8 mouse cellular contexts compared by ENCODE assay signal in the genomic region with DNA sequence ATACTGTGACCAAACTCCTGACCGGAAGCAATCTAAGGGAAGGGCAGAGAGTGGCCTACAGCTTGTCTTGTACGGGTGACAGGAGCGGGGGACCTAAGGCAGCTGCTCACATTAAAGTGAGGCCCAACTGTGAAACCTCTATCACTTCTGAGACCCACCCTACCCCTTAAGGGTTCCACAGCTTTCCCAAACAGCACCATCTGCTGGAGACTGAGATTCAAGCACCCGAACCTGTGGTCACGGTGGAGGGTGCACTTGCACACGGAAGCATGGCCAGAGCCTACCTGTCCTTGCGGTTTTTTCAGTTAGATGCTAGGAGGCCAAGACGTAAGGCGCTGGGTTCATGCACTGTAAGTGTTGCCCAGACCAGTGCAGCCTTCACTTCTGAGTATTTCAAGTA. TPM values are rescaled to one million over a fixed set of nuclear protein-coding genes. Genes with fewer than 3 reads are reported as not detected.
DNase-seq lines count a peak whose midpoint lies in the region; ATAC-seq and TF ChIP-seq lines count a peak whose summit lies in the region.

No protein-coding gene starts in this region.

- no peak overlapping the region for H3K27ac ChIP-seq in testis, adult 2 months (ENCODE audit: control insufficient read depth, insufficient read depth, low read depth, low read length)
- no peak overlapping the region for H3K27ac ChIP-seq in lung, embryonic 16.5 days (ENCODE audit: low read length)

- no peaks in the 10 kb centered on the region for H3K4me1 ChIP-seq in testis, adult 2 months (ENCODE audit: control insufficient read depth, insufficient read depth, low read length)
- H3K4me1 ChIP-seq in lung, embryonic 16.5 days (replicated peaks; ENCODE audit: control insufficient read depth, insufficient read depth, low read length): peaks cover 17% of the 10 kb centered on the region

- 0 out of 2 replicates have a peak, but pooled peaks have one; percentile 36 for ATAC-seq in erythroblast, adult 5-6 weeks (replicated peaks; ENCODE audit: low FRiP score, poor library complexity, severe bottlenecking)
- 0 out of 2 replicates have a peak, but pooled peaks have one; percentile 13 for ATAC-seq in lung, embryonic 16.5 days (ENCODE audit: low read depth)

- no peaks in the 10 kb centered on the region for H3K9me3 ChIP-seq in lung, embryonic 16.5 days (ENCODE audit: control insufficient read depth, low read length)

- H3K27me3 ChIP-seq in testis, adult 2 months (ENCODE audit: control insufficient read depth, insufficient read depth, low read length): no peaks in the 10 kb centered on the region
- H3K27me3 ChIP-seq in lung, embryonic 16.5 days (ENCODE audit: control insufficient read depth, insufficient read depth, low read depth, low read length): no peaks in the 10 kb centered on the region

- H3K4me2 ChIP-seq in lung, embryonic 16.5 days (ENCODE audit: low read depth, low read length): no peak overlapping the region

- peak; percentile 48; the same call in 1 of the 2 replicates for TF ChIP-seq CTCF in testis, adult 2 months (IDR thresholded peaks at IDR 0.05; ENCODE audit: control insufficient read depth, insufficient read depth, insufficient replicate concordance, low read depth, low read length)

- no peaks in the 10 kb centered on the region for H3K36me3 ChIP-seq in testis, adult 2 months (ENCODE audit: control insufficient read depth, insufficient read depth, low read length)
- peaks cover 20% of the 10 kb centered on the region for H3K36me3 ChIP-seq in lung, embryonic 16.5 days (ENCODE audit: control insufficient read depth, insufficient read depth, low read length)

- no peak overlapping the region for H3K4me3 ChIP-seq in testis, adult 2 months (ENCODE audit: control insufficient read depth, low read depth, low read length)
- H3K4me3 ChIP-seq in lung, embryonic 16.5 days (ENCODE audit: low read length): no peak overlapping the region

- no peak for TF ChIP-seq POLR2A in testis, adult 2 months (IDR thresholded peaks at IDR 0.05; ENCODE audit: control insufficient read depth, low read depth, low read length)

- WGBS in lung, embryonic 16.5 days: 68% methylated on average over 9 of the region's 9 CpGs

- DNase-seq in gastrocnemius, postnatal 10 days: peak; percentile 34
- no peak for DNase-seq in gastrocnemius, postnatal 25 days
- no peak for DNase-seq in testis, postnatal 14 days (ENCODE audit: low spot score)
- peak; percentile 47 for DNase-seq in thymus, postnatal 25 days
- DNase-seq in left cerebral cortex, adult 11 months (ENCODE audit: low spot score): no peak

- no peak overlapping the region for H3K9ac ChIP-seq in lung, embryonic 16.5 days (ENCODE audit: low read length)

RNA-seq across cellular contexts. Expression of a gene that starts 18.3 kb away (rescaled TPM):
- 100 to 1,000 TPM; 153 to 155 TPM for total RNA-seq in gastrocnemius, postnatal 10 days (2021)
- 100 to 1,000 TPM; 128 to 177 TPM for total RNA-seq in gastrocnemius, postnatal 25 days (2021)
- polyA plus RNA-seq in testis, adult 2 months (2012; rRNA removed): 0.41 and 1.6 TPM in 2 replicates
- total RNA-seq in erythroblast, adult 5-6 weeks (2015; ENCODE audit: low replicate concordance): not detected in 2 replicates
- total RNA-seq in erythroblast, adult 5-6 weeks (2017; ENCODE audit: low replicate concordance): not detected in 2 replicates
- polyA plus RNA-seq in lung, embryonic 16.5 days (2015; fragmentation: Nextera tagmentation; extraction: Ambion mirVana): 1.6 and 1.9 TPM in 2 replicates

RNA-seq across cellular contexts. Expression of a gene that starts 58.8 kb away (rescaled TPM):
- total RNA-seq in gastrocnemius, postnatal 10 days (2021): 1 to 10 TPM; 4.9 to 5.4 TPM
- 1 to 10 TPM; 2.8 to 8.5 TPM for total RNA-seq in gastrocnemius, postnatal 25 days (2021)
- 2.2 and 2.3 TPM in 2 replicates for polyA plus RNA-seq in testis, adult 2 months (2012; rRNA removed)
- total RNA-seq in erythroblast, adult 5-6 weeks (2015; ENCODE audit: low replicate concordance): 0.84 and 2.5 TPM in 2 replicates
- total RNA-seq in erythroblast, adult 5-6 weeks (2017; ENCODE audit: low replicate concordance): 0.42 and 1.6 TPM in 2 replicates
- 5.7 and 7.6 TPM in 2 replicates for polyA plus RNA-seq in lung, embryonic 16.5 days (2015; fragmentation: Nextera tagmentation; extraction: Ambion mirVana)

Comparison
In these comparisons a context has a peak if more than half of its experiments do, and no peak if none do; other contexts are left out.
1. DNase-seq: peak in gastrocnemius, postnatal 10 days (single experiment) and thymus, postnatal 25 days (single experiment); none in gastrocnemius, postnatal 25 days (single experiment), testis, postnatal 14 days (single experiment) and left cerebral cortex, adult 11 months (single experiment).
2. RNA of a gene that starts 18.3 kb away (total RNA-seq): 128 to 177 TPM in gastrocnemius, postnatal 25 days and 153 to 155 TPM in gastrocnemius, postnatal 10 days; not detected in erythroblast, adult 5-6 weeks; every median in the first group is over 100 times any median in the second.